Mouse (Mus musculus) hematopoietic stem cell, adult 5-6 weeks (primary cell): ENCODE measurements at regions not wholly inside any gene's neighbourhood (a gene's known extent, or its start where the extent isn't known, plus 50 kb on each side); places are given as distances from the start of the nearest gene placed in this dataset.

Experiments used
- ATAC-seq, 2 experiments: fragments of 125-278 bp in 1 of 2; replicated peaks in 1 of 2; 2 replicates each; pipeline ENCODE4 v1.8.0; 2016 to 2017; ENCODE audit warnings: inconsistent platforms in 2 of 2, mild to moderate bottlenecking in 2 of 2, moderate number of reproducible peaks in 2 of 2, low read depth in 1 of 2, moderate TSS enrichment in 1 of 2; ENCODE audit not compliant: low FRiP score in 2 of 2, poor library complexity in 2 of 2, severe bottlenecking in 2 of 2, insufficient read depth in 1 of 2, low TSS enrichment in 1 of 2

- ATAC-seq, result peak; percentile 62 to 68; a peak in 3 of 4 replicates
Observed at GRCm38 (mm10) chrX:13224902-13225301, 55.9 kb upstream of the Ddx3x start.

- ATAC-seq, result no peak
Observed at GRCm38 (mm10) chrX:13226429-13226828, 54.3 kb upstream of the Ddx3x start.

DNA sequence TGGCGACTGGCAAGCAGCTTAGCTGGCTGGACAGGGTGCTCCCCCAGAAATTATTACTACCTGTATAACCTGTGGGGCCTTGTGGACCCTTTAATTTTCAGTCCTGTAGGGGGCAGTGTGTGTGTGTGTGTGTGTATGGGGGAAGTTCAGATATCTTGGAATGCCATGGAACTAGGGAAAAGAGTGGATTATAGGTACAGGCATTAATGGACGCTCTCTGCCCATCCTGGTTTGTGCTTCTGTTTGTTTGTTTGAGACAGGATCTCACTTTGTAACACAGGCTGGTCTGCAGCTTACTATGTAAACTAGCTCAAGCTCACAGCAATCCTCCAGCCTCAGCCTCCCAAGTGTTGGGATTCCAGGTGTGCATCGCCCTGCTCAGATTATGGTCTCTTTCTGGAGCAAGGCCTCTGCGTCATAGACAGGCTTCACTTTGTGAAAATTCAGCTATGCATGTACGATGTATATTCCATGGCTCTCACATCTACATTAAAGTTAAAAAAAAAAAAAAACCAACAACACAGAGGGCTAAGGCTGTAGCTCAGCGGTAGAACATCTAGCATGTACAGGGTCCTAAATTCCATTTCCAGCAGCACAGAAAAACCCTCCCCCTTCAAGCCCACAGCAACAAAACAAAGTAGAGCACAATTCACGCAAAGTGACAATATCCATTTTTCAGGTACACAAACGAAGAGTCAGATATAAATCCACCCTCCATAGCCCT lies 50.7 kb upstream of the Ddx3x start:
- ATAC-seq, result peak in 1 of 2 experiments; percentile 23; a peak in 1 of 4 replicates

DNA sequence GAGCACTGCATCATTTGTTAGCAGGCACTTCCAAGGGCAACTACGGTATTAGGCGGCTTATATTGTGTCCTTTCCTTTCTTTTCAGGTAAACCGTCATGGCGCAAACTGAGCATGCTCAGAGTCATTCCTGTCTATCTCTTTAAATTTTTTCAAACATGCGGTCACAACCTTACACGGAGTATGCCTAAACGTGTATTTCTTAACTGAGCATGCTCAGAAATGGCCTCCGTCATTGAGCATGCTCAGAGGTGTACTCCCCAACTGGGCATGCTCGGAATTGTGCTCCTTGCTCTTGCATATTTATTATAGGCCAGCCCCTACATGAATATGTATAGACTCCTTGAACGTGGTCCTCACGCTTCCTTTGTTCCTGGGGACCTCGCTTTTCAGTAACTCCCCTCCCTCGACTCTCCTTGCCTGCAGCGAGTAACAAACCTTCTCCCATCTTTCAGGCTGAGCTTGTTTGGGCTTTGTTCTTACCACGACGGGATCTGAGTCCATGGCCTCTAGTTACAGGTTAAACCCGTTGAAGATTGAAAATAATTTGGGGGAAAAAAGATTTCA lies 50.1 kb upstream of the Ddx3x start:
- peak; percentile 97 for ATAC-seq
